Mouse (Mus musculus): ENCODE data around the gene Fbxo47. TPM values are rescaled to one million over a fixed set of nuclear protein-coding genes. Genes with fewer than 3 reads are reported as not detected.

Fbxo47 gene
- polyA plus RNA-seq, 1 experiment from 2014 or later: 0.47 TPM

- H3K36me3 ChIP-seq (ENCODE audit: control insufficient read depth, insufficient read depth, low read length): peaks cover 20% of the 10 kb centered on the region; the same call in 1 of the 2 replicates
- no peak overlapping the region for H3K4me2 ChIP-seq (replicated peaks; ENCODE audit: low read depth, low read length)
- WGBS: 54% methylated on average over 5 of the region's 5 CpGs
- no peak for ATAC-seq (ENCODE audit: low FRiP score, low TSS enrichment)
- H3K27ac ChIP-seq (ENCODE audit: low read depth, low read length): peak overlapping the region; percentile 65; the same call in 1 of the 2 replicates
- H3K4me1 ChIP-seq (ENCODE audit: control insufficient read depth, insufficient read depth, low read length): peaks cover 94% of the 10 kb centered on the region
- H3K9me3 ChIP-seq (ENCODE audit: control insufficient read depth, low read length): no peaks in the 10 kb centered on the region
- H3K27me3 ChIP-seq (ENCODE audit: control insufficient read depth, insufficient read depth, low read length): no peaks in the 10 kb centered on the region
- no peak overlapping the region for H3K4me3 ChIP-seq (ENCODE audit: low read length)
- 0 out of 2 replicates have a peak overlapping the region, but pooled peaks have one; percentile 24 for H3K9ac ChIP-seq (ENCODE audit: low read depth, low read length)
Measured at GRCm38 (mm10) chr11:97808621-97809234, 75.2 kb downstream of the Fbxo47 start.

GRCm38 (mm10) chr11:97808093-97808492 is 75.9 kb downstream of the Fbxo47 start:
- H3K27ac ChIP-seq (ENCODE audit: low read depth, low read length): peak overlapping the region; percentile 65
- H3K4me3 ChIP-seq (ENCODE audit: low read length): no peak overlapping the region
- H3K4me1 ChIP-seq (ENCODE audit: control insufficient read depth, insufficient read depth, low read length): peaks cover 89% of the 10 kb centered on the region
- WGBS: 58% methylated on average over 2 of the region's 2 CpGs
- H3K9ac ChIP-seq (ENCODE audit: low read depth, low read length): no peak overlapping the region
- ATAC-seq (ENCODE audit: low FRiP score, low TSS enrichment): no peak
- no peaks in the 10 kb centered on the region for H3K9me3 ChIP-seq (ENCODE audit: control insufficient read depth, low read length)
- no peaks in the 10 kb centered on the region for H3K27me3 ChIP-seq (ENCODE audit: control insufficient read depth, insufficient read depth, low read length)
- H3K4me2 ChIP-seq (replicated peaks; ENCODE audit: low read depth, low read length): no peak overlapping the region
- H3K36me3 ChIP-seq (ENCODE audit: control insufficient read depth, insufficient read depth, low read length): peaks cover 14% of the 10 kb centered on the region; the same call in 1 of the 2 replicates

GRCm38 (mm10) chr11:97807626-97808025 is 76.3 kb downstream of the Fbxo47 start:
- no peaks in the 10 kb centered on the region for H3K27me3 ChIP-seq (ENCODE audit: control insufficient read depth, insufficient read depth, low read length)
- peaks cover 14% of the 10 kb centered on the region; the same call in 1 of the 2 replicates for H3K36me3 ChIP-seq (ENCODE audit: control insufficient read depth, insufficient read depth, low read length)
- H3K9me3 ChIP-seq (ENCODE audit: control insufficient read depth, low read length): no peaks in the 10 kb centered on the region
- WGBS: 45% methylated on average over 6 of the region's 6 CpGs
- ATAC-seq (ENCODE audit: low FRiP score, low TSS enrichment): no peak
- peak overlapping the region; percentile 62 for H3K27ac ChIP-seq (ENCODE audit: low read depth, low read length)
- H3K4me1 ChIP-seq (ENCODE audit: control insufficient read depth, insufficient read depth, low read length): peaks cover 84% of the 10 kb centered on the region
- no peak overlapping the region for H3K9ac ChIP-seq (ENCODE audit: low read depth, low read length)
- H3K4me2 ChIP-seq (replicated peaks; ENCODE audit: low read depth, low read length): no peak overlapping the region
- H3K4me3 ChIP-seq (ENCODE audit: low read length): no peak overlapping the region

- H3K9me3 ChIP-seq (ENCODE audit: control insufficient read depth, low read length): no peaks in the 10 kb centered on the region
- no peak overlapping the region for H3K9ac ChIP-seq (ENCODE audit: low read depth, low read length)
- no peak overlapping the region for H3K4me3 ChIP-seq (ENCODE audit: low read length)
- H3K4me1 ChIP-seq (ENCODE audit: control insufficient read depth, insufficient read depth, low read length): peaks cover 82% of the 10 kb centered on the region
- 56% methylated on average over 7 of the region's 7 CpGs for WGBS
- peak overlapping the region; percentile 86; the same call in 1 of the 2 replicates for H3K27ac ChIP-seq (ENCODE audit: low read depth, low read length)
- no peak for ATAC-seq (ENCODE audit: low FRiP score, low TSS enrichment)
- H3K36me3 ChIP-seq (ENCODE audit: control insufficient read depth, insufficient read depth, low read length): peaks cover 14% of the 10 kb centered on the region; the same call in 1 of the 2 replicates
- no peaks in the 10 kb centered on the region for H3K27me3 ChIP-seq (ENCODE audit: control insufficient read depth, insufficient read depth, low read length)
- peak overlapping the region; percentile 17; the same call in 1 of the 2 replicates for H3K4me2 ChIP-seq (replicated peaks; ENCODE audit: low read depth, low read length)
Measured at GRCm38 (mm10) chr11:97806613-97806964, 77.4 kb downstream of the Fbxo47 start.

GRCm38 (mm10) chr11:97805662-97806612 is 78.0 kb downstream of the Fbxo47 start:
- WGBS: 35% methylated on average over 15 of the region's 15 CpGs
- peak; percentile 29; the same call in 1 of the 2 replicates for ATAC-seq (ENCODE audit: low FRiP score, low TSS enrichment)
- H3K27ac ChIP-seq (ENCODE audit: low read depth, low read length): peak overlapping the region; percentile 86
- no peaks in the 10 kb centered on the region for H3K27me3 ChIP-seq (ENCODE audit: control insufficient read depth, insufficient read depth, low read length)
- peaks cover 84% of the 10 kb centered on the region for H3K4me1 ChIP-seq (ENCODE audit: control insufficient read depth, insufficient read depth, low read length)
- peaks cover 14% of the 10 kb centered on the region; the same call in 1 of the 2 replicates for H3K36me3 ChIP-seq (ENCODE audit: control insufficient read depth, insufficient read depth, low read length)
- H3K4me3 ChIP-seq (ENCODE audit: low read length): no peak overlapping the region
- H3K4me2 ChIP-seq (replicated peaks; ENCODE audit: low read depth, low read length): peak overlapping the region; percentile 17
- no peaks in the 10 kb centered on the region for H3K9me3 ChIP-seq (ENCODE audit: control insufficient read depth, low read length)
- peak overlapping the region; percentile 37 for H3K9ac ChIP-seq (ENCODE audit: low read depth, low read length)

GRCm38 (mm10) chr11:97804841-97805661 is 78.9 kb downstream of the Fbxo47 start:
- no peaks in the 10 kb centered on the region for H3K9me3 ChIP-seq (ENCODE audit: control insufficient read depth, low read length)
- peak overlapping the region; percentile 37; the same call in 1 of the 2 replicates for H3K9ac ChIP-seq (ENCODE audit: low read depth, low read length)
- peaks cover 77% of the 10 kb centered on the region for H3K4me1 ChIP-seq (ENCODE audit: control insufficient read depth, insufficient read depth, low read length)
- peak overlapping the region; percentile 3; the same call in 1 of the 2 replicates for H3K4me3 ChIP-seq (ENCODE audit: low read length)
- H3K4me2 ChIP-seq (replicated peaks; ENCODE audit: low read depth, low read length): peak overlapping the region; percentile 17
- H3K36me3 ChIP-seq (ENCODE audit: control insufficient read depth, insufficient read depth, low read length): peaks cover 14% of the 10 kb centered on the region; the same call in 1 of the 2 replicates
- no peaks in the 10 kb centered on the region for H3K27me3 ChIP-seq (ENCODE audit: control insufficient read depth, insufficient read depth, low read length)
- peak; percentile 11; the same call in 1 of the 2 replicates for ATAC-seq (ENCODE audit: low FRiP score, low TSS enrichment)
- H3K27ac ChIP-seq (ENCODE audit: low read depth, low read length): peak overlapping the region; percentile 86
- 12% methylated on average over 9 of the region's 9 CpGs for WGBS

GRCm38 (mm10) chr11:97803847-97804246 is 80.1 kb downstream of the Fbxo47 start:
- no peak for ATAC-seq (ENCODE audit: low FRiP score, low TSS enrichment)
- H3K27ac ChIP-seq (ENCODE audit: low read depth, low read length): peak overlapping the region; percentile 86; the same call in 1 of the 2 replicates
- H3K4me1 ChIP-seq (ENCODE audit: control insufficient read depth, insufficient read depth, low read length): peaks cover 66% of the 10 kb centered on the region
- H3K27me3 ChIP-seq (ENCODE audit: control insufficient read depth, insufficient read depth, low read length): no peaks in the 10 kb centered on the region
- H3K9ac ChIP-seq (ENCODE audit: low read depth, low read length): no peak overlapping the region
- H3K36me3 ChIP-seq (ENCODE audit: control insufficient read depth, insufficient read depth, low read length): 0 out of 2 replicates have a peak, but pooled peaks cover 5% of the 10 kb centered on the region
- no peak overlapping the region; the same call in 1 of the 2 replicates for H3K4me2 ChIP-seq (replicated peaks; ENCODE audit: low read depth, low read length)
- WGBS: 56% methylated on average over 5 of the region's 5 CpGs
- H3K4me3 ChIP-seq (ENCODE audit: low read length): no peak overlapping the region
- H3K9me3 ChIP-seq (ENCODE audit: control insufficient read depth, low read length): no peaks in the 10 kb centered on the region

Measured in kidney, embryonic 14.5 days (tissue).